Mouse (Mus musculus) midbrain, embryonic 16.5 days (tissue): ENCODE data around the gene Capzb. TPM values are rescaled to one million over a fixed set of nuclear protein-coding genes. Genes with fewer than 3 reads are reported as not detected.

Source experiments
- ATAC-seq: fragments of 200-750 bp; cut with Nextera tagmentation; 2 replicates; pipeline ENCODE4 v1.8.0; 2017; ENCODE audit warnings: moderate TSS enrichment
- H3K27ac ChIP-seq: fragments of 300-500 bp; sonication (generic); 2 replicates; pipeline ENCODE4 v1.5.1; 2014; ENCODE audit warnings: mild to moderate bottlenecking, low read length, mixed read lengths
- H3K27me3 ChIP-seq: fragments of 300-500 bp; sonication (generic); 2 replicates; pipeline ENCODE4 v1.6.1; 2014; ENCODE audit warnings: low read depth, low read length, mixed read lengths; ENCODE audit not compliant: control insufficient read depth, insufficient read depth
- H3K36me3 ChIP-seq: fragments of 300-500 bp; sonication (generic); 2 replicates; pipeline ENCODE4 v1.6.1; 2014; ENCODE audit warnings: mild to moderate bottlenecking, low read length, moderate library complexity, mixed read lengths; ENCODE audit not compliant: control insufficient read depth, insufficient read depth
- H3K4me1 ChIP-seq: fragments of 300-500 bp; sonication (generic); 2 replicates; pipeline ENCODE4 v1.6.1; 2014; ENCODE audit warnings: mild to moderate bottlenecking, low read length, mixed read lengths; ENCODE audit not compliant: control insufficient read depth, insufficient read depth
- H3K4me2 ChIP-seq: fragments of 300-500 bp; sonication (generic); 2 replicates; pipeline ENCODE4 v1.6.1; 2014; ENCODE audit warnings: mild to moderate bottlenecking, low read length, mixed read lengths
- H3K4me3 ChIP-seq: fragments of 300-500 bp; sonication (generic); 2 replicates; pipeline ENCODE4 v1.5.1; 2014; ENCODE audit warnings: low read depth, mild to moderate bottlenecking, low read length, moderate library complexity, mixed read lengths
- H3K9ac ChIP-seq: fragments of 300-500 bp; sonication (generic); 2 replicates; pipeline ENCODE4 v1.6.1; 2014; ENCODE audit warnings: low read depth, low read length, mixed read lengths
- H3K9me3 ChIP-seq: fragments of 300-500 bp; sonication (generic); replicated peaks from 2 replicates; pipeline ENCODE4 v1.6.1; 2014; ENCODE audit warnings: mild to moderate bottlenecking, low read length, mixed read lengths; ENCODE audit not compliant: control insufficient read depth, poor library complexity, severe bottlenecking
- WGBS: fragments of 180-500 bp; shearing (Covaris S2); extraction: QIAGEN DNeasy Blood & Tissue Kit; methylation state at CpG from one replicate; pipeline ENCODE4 v1.1.7; 2014; 5-methylcytosine and 5-hydroxymethylcytosine counted together
- polyA plus RNA-seq: library from polyadenylated mRNA; unstranded; fragments of >200 nt; fragmentation: Nextera tagmentation; extraction: Ambion mirVana; gene quantifications from 2 replicates; pipeline ENCODE4 v1.2.1, GENCODE M21; 2015

The Capzb gene
- polyA plus RNA-seq, 1 experiment from 2014 or later = 331 TPM

DNA sequence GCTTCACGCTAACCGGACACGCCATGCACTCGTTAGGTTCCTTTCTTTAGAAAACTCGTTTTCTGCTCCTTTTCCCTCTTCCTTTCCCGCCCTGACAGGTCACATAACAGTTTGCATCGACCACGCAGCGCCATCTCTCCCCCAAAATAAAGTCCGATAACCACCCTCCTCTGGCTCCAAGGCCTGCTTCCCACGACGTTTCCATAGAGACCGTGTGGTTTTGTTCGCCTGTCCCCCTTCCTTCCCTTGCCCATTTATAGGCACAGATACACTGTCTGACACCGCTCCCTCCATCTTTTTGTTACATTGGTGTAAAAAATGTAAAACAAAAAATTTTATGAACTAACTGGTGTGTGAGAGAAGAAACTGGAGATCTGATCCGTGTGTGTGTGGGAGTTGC, 98.4 kb downstream of the Capzb start:
- Histone ChIP-seq H3K36me3 (peaks cover 6% of the 10 kb centered on the region; the same call in 1 of the 2 replicates), H3K9ac (no peak overlapping the region), H3K27ac (no peak overlapping the region), H3K4me2 (no peak overlapping the region), H3K4me3 (no peak overlapping the region), H3K4me1 (no peaks in the 10 kb centered on the region), H3K9me3 (no peaks in the 10 kb centered on the region), H3K27me3 (no peaks in the 10 kb centered on the region)
- WGBS = 89% methylated on average over 16 of the region's 16 CpGs
- no peak for ATAC-seq

DNA sequence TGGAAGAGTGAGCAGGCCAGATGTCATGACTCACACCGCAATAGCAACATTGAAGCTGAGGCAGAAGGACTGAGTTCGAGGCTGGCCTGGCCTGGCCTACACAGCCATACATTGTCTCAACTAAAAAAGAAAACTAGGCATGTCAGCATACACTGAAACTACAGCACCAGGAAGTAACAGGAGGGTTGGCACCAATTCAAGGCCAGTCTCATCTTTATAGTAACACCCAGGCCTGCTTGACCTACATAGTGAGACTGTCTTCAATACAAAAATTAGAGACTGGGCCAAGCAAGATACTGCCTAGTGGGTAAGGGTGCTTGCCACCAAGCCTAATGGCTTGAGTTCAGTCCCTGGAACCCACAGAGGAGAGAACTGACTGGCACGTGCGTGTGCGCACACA, 99.3 kb downstream of the Capzb start:
- Histone ChIP-seq H3K4me2 (no peak overlapping the region), H3K27ac (no peak overlapping the region), H3K4me3 (no peak overlapping the region), H3K9ac (no peak overlapping the region), H3K4me1 (no peaks in the 10 kb centered on the region), H3K27me3 (no peaks in the 10 kb centered on the region), H3K36me3 (peaks cover 6% of the 10 kb centered on the region; the same call in 1 of the 2 replicates), H3K9me3 (no peaks in the 10 kb centered on the region)
- 96% methylated on average over 5 of the region's 5 CpGs for WGBS
- ATAC-seq = no peak

DNA sequence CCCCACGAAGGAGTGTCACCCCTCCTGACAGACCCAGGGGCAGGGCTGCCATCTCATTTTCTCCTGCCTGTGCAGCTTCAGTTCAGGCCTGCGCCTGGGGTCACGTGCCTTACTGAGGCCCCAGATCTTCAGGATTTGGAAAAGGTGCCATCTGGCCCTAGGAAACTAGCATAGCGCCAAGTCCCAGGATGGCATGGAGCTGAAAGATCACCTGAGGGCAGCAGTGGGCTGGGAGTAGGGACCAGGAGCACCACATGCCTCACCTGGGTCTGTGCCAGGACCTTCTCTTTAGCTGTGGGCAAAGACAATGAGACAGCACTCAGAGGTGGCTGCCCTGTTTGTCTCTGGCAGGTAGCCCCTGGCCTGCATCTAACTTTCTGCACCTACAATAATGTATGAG, 104.9 kb downstream of the Capzb start:
- Histone ChIP-seq H3K36me3 (peaks cover 15% of the 10 kb centered on the region; the same call in 1 of the 2 replicates), H3K27ac (no peak overlapping the region)
- ATAC-seq = no peak

DNA sequence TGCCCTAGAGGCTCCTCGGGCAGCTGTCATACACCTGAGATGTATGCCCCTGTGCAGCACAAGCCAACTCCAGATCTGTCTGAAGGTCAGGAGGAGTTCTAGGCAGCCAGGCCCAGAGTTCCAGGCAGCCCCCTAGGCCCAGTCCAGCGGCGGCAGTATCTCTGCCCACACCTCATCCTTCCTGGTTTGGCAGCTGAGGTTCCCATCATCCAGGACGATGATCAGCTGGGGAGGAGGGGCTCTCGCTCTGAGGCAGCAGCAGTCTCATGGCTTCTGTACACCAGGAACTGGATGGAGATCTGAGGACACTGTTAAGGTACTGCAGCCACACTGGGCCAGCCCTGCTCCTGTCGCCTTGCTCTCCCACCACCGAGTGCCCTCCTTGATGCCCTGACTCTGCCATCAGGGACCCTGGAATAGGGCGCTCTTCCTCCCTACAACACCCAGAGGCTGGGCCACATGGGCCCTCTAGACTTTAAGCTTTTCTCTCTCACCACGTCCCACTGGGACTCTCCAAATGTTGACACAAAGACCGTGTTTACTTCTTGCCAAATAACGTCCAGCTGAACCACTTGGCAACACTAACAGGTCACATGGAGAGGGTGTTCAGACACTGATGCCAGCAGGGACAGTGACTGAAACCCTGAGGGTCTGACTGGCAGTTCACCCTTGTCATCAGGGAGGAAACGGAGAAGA, 106.1 kb downstream of the Capzb start:
- Histone ChIP-seq H3K36me3 (peaks cover 15% of the 10 kb centered on the region; the same call in 1 of the 2 replicates), H3K9ac (no peak overlapping the region), H3K4me1 (no peaks in the 10 kb centered on the region), H3K27me3 (no peaks in the 10 kb centered on the region), H3K4me3 (no peak overlapping the region), H3K27ac (no peak overlapping the region), H3K9me3 (no peaks in the 10 kb centered on the region), H3K4me2 (no peak overlapping the region)
- 86% methylated on average over 12 of the region's 12 CpGs for WGBS
- no peak for ATAC-seq

More for the DNA sequence above, 104.9 kb downstream of the Capzb start:
- no peak overlapping the region for H3K4me2 ChIP-seq
- 91% methylated on average over 4 of the region's 4 CpGs for WGBS
- no peaks in the 10 kb centered on the region for H3K27me3 ChIP-seq
- no peaks in the 10 kb centered on the region for H3K9me3 ChIP-seq
- H3K9ac ChIP-seq = no peak overlapping the region
- H3K4me3 ChIP-seq = no peak overlapping the region
- H3K4me1 ChIP-seq = no peaks in the 10 kb centered on the region

DNA sequence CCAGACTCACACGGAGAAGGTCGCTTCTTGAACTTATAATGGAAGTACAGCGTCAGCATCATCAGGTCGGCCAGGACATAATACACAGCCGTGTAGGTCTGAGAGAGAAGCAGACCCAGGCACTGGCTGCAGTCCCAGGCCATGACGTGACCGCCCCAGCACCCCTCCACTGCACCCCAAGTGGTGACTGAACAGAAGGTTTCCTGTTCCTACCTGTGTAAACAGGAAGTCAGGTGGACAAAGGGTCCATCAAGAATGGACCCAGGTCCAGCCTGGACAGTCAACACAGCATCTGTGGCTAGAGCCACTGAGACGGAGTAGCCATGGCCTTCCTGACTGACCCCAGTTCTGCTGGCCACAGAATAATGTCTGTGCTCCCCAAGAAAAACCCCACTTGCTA, 109.1 kb downstream of the Capzb start:
- no peak overlapping the region for H3K9ac ChIP-seq
- no peak for ATAC-seq
- H3K36me3 ChIP-seq = peaks cover 20% of the 10 kb centered on the region
- H3K4me3 ChIP-seq = no peak overlapping the region
- no peaks in the 10 kb centered on the region for H3K9me3 ChIP-seq
- no peak overlapping the region for H3K27ac ChIP-seq
- H3K4me2 ChIP-seq = no peak overlapping the region
- WGBS = 94% methylated on average over 8 of the region's 8 CpGs
- no peaks in the 10 kb centered on the region for H3K4me1 ChIP-seq
- no peaks in the 10 kb centered on the region for H3K27me3 ChIP-seq

DNA sequence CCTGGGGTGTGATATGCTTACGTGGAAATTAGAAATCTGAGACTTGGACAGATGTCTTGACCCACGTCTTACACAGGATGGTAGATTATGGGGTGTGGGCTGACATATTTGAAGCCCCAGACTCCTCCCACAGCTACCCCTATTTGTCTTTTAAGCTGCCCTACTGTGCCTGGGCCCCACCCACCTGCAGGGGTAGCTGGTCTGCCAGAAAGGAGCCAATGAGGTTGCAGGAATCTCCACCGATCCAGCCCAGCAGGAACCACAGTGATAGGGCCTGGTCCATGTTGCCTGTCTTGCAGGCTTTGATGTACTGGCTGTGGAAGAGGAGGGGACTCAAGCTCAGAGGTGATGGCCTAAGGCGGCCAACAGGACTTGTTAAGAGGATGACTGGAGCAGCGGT, 109.5 kb downstream of the Capzb start:
- Histone ChIP-seq H3K27ac (no peak overlapping the region), H3K4me2 (no peak overlapping the region), H3K9me3 (no peaks in the 10 kb centered on the region), H3K4me3 (no peak overlapping the region), H3K27me3 (no peaks in the 10 kb centered on the region), H3K36me3 (peaks cover 20% of the 10 kb centered on the region), H3K4me1 (no peaks in the 10 kb centered on the region), H3K9ac (no peak overlapping the region)
- ATAC-seq = no peak
- 66% methylated on average over 5 of the region's 5 CpGs for WGBS

DNA sequence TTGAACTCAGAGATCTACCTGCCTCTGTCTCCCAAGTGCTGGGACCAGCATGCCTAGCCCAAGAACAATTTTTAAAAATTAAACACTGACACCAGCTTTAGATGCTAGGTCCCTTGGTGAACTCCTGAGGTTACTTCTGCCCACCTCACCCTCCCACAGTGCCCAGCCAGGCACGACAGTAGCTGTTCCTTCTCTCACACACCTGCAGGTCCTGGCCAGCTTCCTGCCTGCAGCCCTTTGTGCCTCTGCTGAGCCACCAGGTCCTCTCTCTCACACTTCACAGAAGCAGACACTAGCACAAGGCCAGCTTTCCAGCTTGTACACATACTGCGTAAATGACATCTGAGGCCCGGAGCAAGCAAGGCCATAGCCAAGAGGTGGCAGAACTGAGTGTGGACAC, 112.8 kb downstream of the Capzb start:
- H3K9me3 ChIP-seq = no peaks in the 10 kb centered on the region
- no peak for ATAC-seq
- 93% methylated on average over 3 of the region's 3 CpGs for WGBS
- H3K9ac ChIP-seq = no peak overlapping the region
- H3K4me3 ChIP-seq = no peak overlapping the region
- peaks cover 9% of the 10 kb centered on the region for H3K4me1 ChIP-seq
- no peak overlapping the region for H3K27ac ChIP-seq
- H3K27me3 ChIP-seq = no peaks in the 10 kb centered on the region
- peaks cover 18% of the 10 kb centered on the region for H3K36me3 ChIP-seq
- no peak overlapping the region for H3K4me2 ChIP-seq

DNA sequence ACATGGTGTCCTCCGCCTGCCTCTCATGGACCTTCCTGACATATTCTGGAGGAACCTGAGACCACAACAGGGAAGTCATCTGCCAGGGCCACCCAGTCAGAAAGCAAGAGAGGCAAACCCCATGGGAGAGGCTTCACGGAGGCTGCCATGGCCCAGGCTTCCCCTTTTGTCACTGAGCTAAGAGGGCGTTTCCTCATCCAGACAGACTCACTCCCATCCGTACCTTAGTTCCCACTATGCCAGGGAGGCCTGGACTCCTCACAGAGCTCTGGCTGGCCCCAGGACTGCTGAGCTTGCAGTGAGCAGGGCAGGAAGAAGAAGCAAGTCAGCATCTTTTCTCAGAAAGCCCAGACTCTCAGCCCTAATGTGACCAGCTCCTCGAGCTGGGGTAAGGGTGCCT, 115.2 kb downstream of the Capzb start:
- Histone ChIP-seq H3K4me1 (peaks cover 18% of the 10 kb centered on the region), H3K4me3 (no peak overlapping the region), H3K4me2 (no peak overlapping the region), H3K36me3 (peaks cover 5% of the 10 kb centered on the region), H3K9ac (no peak overlapping the region), H3K27me3 (no peaks in the 10 kb centered on the region), H3K27ac (no peak overlapping the region), H3K9me3 (no peaks in the 10 kb centered on the region)
- 80% methylated on average over 5 of the region's 5 CpGs for WGBS
- ATAC-seq = no peak

DNA sequence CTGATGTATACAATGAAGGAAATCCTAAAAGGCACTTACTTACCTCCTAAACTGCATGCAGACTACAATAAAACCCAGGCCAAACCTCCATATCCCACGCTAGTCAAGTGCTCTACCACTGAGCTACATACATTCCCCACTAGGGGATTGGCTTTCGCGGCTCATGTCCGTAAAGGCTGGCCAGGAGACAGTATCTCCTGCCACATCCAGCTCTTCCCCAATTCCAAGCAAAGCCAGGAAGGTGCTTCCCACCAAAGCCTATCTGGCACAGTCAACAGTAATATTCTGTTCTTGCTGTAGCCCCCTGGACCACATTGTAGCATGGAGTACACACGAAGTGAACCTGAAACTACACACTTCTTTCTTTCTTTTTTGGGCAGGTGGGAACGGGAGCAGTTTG, 117.0 kb downstream of the Capzb start:
- peaks cover 18% of the 10 kb centered on the region for H3K4me1 ChIP-seq
- peak overlapping the region; percentile 93 for H3K4me3 ChIP-seq
- peak overlapping the region; percentile 93 for H3K9ac ChIP-seq
- H3K27me3 ChIP-seq = no peaks in the 10 kb centered on the region
- no peak overlapping the region for H3K27ac ChIP-seq
- H3K36me3 ChIP-seq = peaks cover 4% of the 10 kb centered on the region
- WGBS = 29% methylated on average over 6 of the region's 6 CpGs
- H3K4me2 ChIP-seq = peak overlapping the region; percentile 68
- ATAC-seq = no peak
- H3K9me3 ChIP-seq = no peaks in the 10 kb centered on the region
